Mouse (Mus musculus): ENCODE results near the gene Slc35c2. TPM values are rescaled to one million over a fixed set of nuclear protein-coding genes. Genes with fewer than 3 reads are reported as not detected.
A peak's percentile ranks its signal among the peaks of the same experiment; 100 is the strongest.

The Slc35c2 gene
- polyA plus RNA-seq, 1 experiment from 2014 or later: 72.8 TPM

- 69% methylated on average over 18 of the region's 18 CpGs for WGBS
- H3K36me3 ChIP-seq: no peaks in the 10 kb centered on the region
- H3K27me3 ChIP-seq (ENCODE audit: low read depth, poor library complexity, severe bottlenecking): peaks cover 85% of the 10 kb centered on the region
- no peak for DNase-seq (ENCODE audit: low spot score)
- peaks cover 69% of the 10 kb centered on the region for H3K4me1 ChIP-seq
- no peaks in the 10 kb centered on the region for H3K9me3 ChIP-seq (replicated peaks)
- peak overlapping the region; percentile 65; the same call in 1 of the 2 replicates for H3K27ac ChIP-seq (replicated peaks)
- H3K4me3 ChIP-seq: no peak overlapping the region
Measured at GRCm38 (mm10) chr2:165262274-165262990, 25.2 kb downstream of the Slc35c2 start.

GRCm38 (mm10) chr2:165259859-165260258 lies 27.8 kb downstream of the Slc35c2 start:
- Histone ChIP-seq H3K36me3 (no peaks in the 10 kb centered on the region), H3K9me3 (replicated peaks) (no peaks in the 10 kb centered on the region), H3K27me3 (ENCODE audit: low read depth, poor library complexity, severe bottlenecking) (peaks cover 91% of the 10 kb centered on the region), H3K27ac (replicated peaks) (0 out of 2 replicates have a peak overlapping the region, but pooled peaks have one; percentile 11), H3K4me1 (peaks cover 58% of the 10 kb centered on the region), H3K4me3 (no peak overlapping the region)
- 92% methylated on average over 8 of the region's 8 CpGs for WGBS
- no peak for DNase-seq (ENCODE audit: low spot score)

GRCm38 (mm10) chr2:165258321-165258720 lies 29.3 kb downstream of the Slc35c2 start:
- H3K4me1 ChIP-seq: peaks cover 61% of the 10 kb centered on the region
- H3K27ac ChIP-seq (replicated peaks): 0 out of 2 replicates have a peak overlapping the region, but pooled peaks have one; percentile 17
- DNase-seq (ENCODE audit: low spot score): no peak
- peaks cover 97% of the 10 kb centered on the region for H3K27me3 ChIP-seq (ENCODE audit: low read depth, poor library complexity, severe bottlenecking)
- H3K4me3 ChIP-seq: no peak overlapping the region
- 79% methylated on average over 6 of the region's 6 CpGs for WGBS
- no peaks in the 10 kb centered on the region for H3K9me3 ChIP-seq (replicated peaks)
- no peaks in the 10 kb centered on the region for H3K36me3 ChIP-seq

- Histone ChIP-seq H3K4me3 (no peak overlapping the region), H3K9me3 (replicated peaks) (no peaks in the 10 kb centered on the region), H3K4me1 (peaks cover 65% of the 10 kb centered on the region), H3K27me3 (ENCODE audit: low read depth, poor library complexity, severe bottlenecking) (peaks cover 97% of the 10 kb centered on the region), H3K36me3 (no peaks in the 10 kb centered on the region), H3K27ac (replicated peaks) (0 out of 2 replicates have a peak overlapping the region, but pooled peaks have one; percentile 29)
- no peak for DNase-seq (ENCODE audit: low spot score)
- 66% methylated on average over 11 of the region's 11 CpGs for WGBS
Measured at GRCm38 (mm10) chr2:165257151-165257834, 30.4 kb downstream of the Slc35c2 start.

- peaks cover 55% of the 10 kb centered on the region for H3K4me1 ChIP-seq
- H3K4me3 ChIP-seq: no peak overlapping the region
- peaks cover 94% of the 10 kb centered on the region for H3K27me3 ChIP-seq (ENCODE audit: low read depth, poor library complexity, severe bottlenecking)
- 72% methylated on average over 10 of the region's 10 CpGs for WGBS
- H3K36me3 ChIP-seq: no peaks in the 10 kb centered on the region
- H3K9me3 ChIP-seq (replicated peaks): no peaks in the 10 kb centered on the region
- no peak overlapping the region for H3K27ac ChIP-seq (replicated peaks)
- no peak for DNase-seq (ENCODE audit: low spot score)
Measured at GRCm38 (mm10) chr2:165256213-165256612, 31.5 kb downstream of the Slc35c2 start.

- DNase-seq (ENCODE audit: low spot score): peak; percentile 39
- Histone ChIP-seq H3K4me3 (peak overlapping the region; percentile 18), H3K4me1 (peaks cover 59% of the 10 kb centered on the region), H3K27ac (replicated peaks) (peak overlapping the region; percentile 73), H3K36me3 (no peaks in the 10 kb centered on the region), H3K9me3 (replicated peaks) (no peaks in the 10 kb centered on the region), H3K27me3 (ENCODE audit: low read depth, poor library complexity, severe bottlenecking) (peaks cover 92% of the 10 kb centered on the region)
- WGBS: 4% methylated on average over 10 of the region's 10 CpGs
Measured at GRCm38 (mm10) chr2:165253867-165254266, 33.8 kb downstream of the Slc35c2 start.

- 77% methylated on average over 8 of the region's 8 CpGs for WGBS
- DNase-seq (ENCODE audit: low spot score): no peak
- Histone ChIP-seq H3K9me3 (replicated peaks) (no peaks in the 10 kb centered on the region), H3K4me3 (no peak overlapping the region), H3K36me3 (no peaks in the 10 kb centered on the region), H3K4me1 (peaks cover 61% of the 10 kb centered on the region), H3K27ac (replicated peaks) (peak overlapping the region; percentile 73; the same call in 1 of the 2 replicates), H3K27me3 (ENCODE audit: low read depth, poor library complexity, severe bottlenecking) (peaks cover 92% of the 10 kb centered on the region)
Measured at GRCm38 (mm10) chr2:165253269-165253668, 34.4 kb downstream of the Slc35c2 start.

- Histone ChIP-seq H3K27ac (replicated peaks) (0 out of 2 replicates have a peak overlapping the region, but pooled peaks have one; percentile 30), H3K27me3 (ENCODE audit: low read depth, poor library complexity, severe bottlenecking) (peaks cover 93% of the 10 kb centered on the region), H3K4me3 (no peak overlapping the region), H3K36me3 (no peaks in the 10 kb centered on the region), H3K9me3 (replicated peaks) (no peaks in the 10 kb centered on the region), H3K4me1 (peaks cover 57% of the 10 kb centered on the region)
- WGBS: 60% methylated on average over 9 of the region's 9 CpGs
- no peak for DNase-seq (ENCODE audit: low spot score)
Measured at GRCm38 (mm10) chr2:165252801-165253200, 34.9 kb downstream of the Slc35c2 start.

- Histone ChIP-seq H3K9me3 (replicated peaks) (no peaks in the 10 kb centered on the region), H3K4me1 (peaks cover 57% of the 10 kb centered on the region), H3K4me3 (no peak overlapping the region), H3K27me3 (ENCODE audit: low read depth, poor library complexity, severe bottlenecking) (peaks cover 94% of the 10 kb centered on the region), H3K27ac (replicated peaks) (0 out of 2 replicates have a peak overlapping the region, but pooled peaks have one; percentile 30), H3K36me3 (no peaks in the 10 kb centered on the region)
- DNase-seq (ENCODE audit: low spot score): no peak
- 79% methylated on average over 8 of the region's 8 CpGs for WGBS
Measured at GRCm38 (mm10) chr2:165252381-165252780, 35.3 kb downstream of the Slc35c2 start.

- DNase-seq (ENCODE audit: low spot score): no peak
- no peaks in the 10 kb centered on the region for H3K36me3 ChIP-seq
- H3K4me1 ChIP-seq: peaks cover 66% of the 10 kb centered on the region
- H3K27me3 ChIP-seq (ENCODE audit: low read depth, poor library complexity, severe bottlenecking): peaks cover 94% of the 10 kb centered on the region
- no peak overlapping the region for H3K27ac ChIP-seq (replicated peaks)
- H3K4me3 ChIP-seq: no peak overlapping the region
- no peaks in the 10 kb centered on the region for H3K9me3 ChIP-seq (replicated peaks)
- WGBS: 71% methylated on average over 1 of the region's 1 CpGs
Measured at GRCm38 (mm10) chr2:165250903-165251302, 36.8 kb downstream of the Slc35c2 start.

GRCm38 (mm10) chr2:165248967-165249366 lies 38.7 kb downstream of the Slc35c2 start:
- Histone ChIP-seq H3K27ac (replicated peaks) (0 out of 2 replicates have a peak overlapping the region, but pooled peaks have one; percentile 13), H3K4me1 (peaks cover 62% of the 10 kb centered on the region), H3K27me3 (ENCODE audit: low read depth, poor library complexity, severe bottlenecking) (peaks cover 94% of the 10 kb centered on the region), H3K9me3 (replicated peaks) (no peaks in the 10 kb centered on the region), H3K36me3 (no peaks in the 10 kb centered on the region), H3K4me3 (no peak overlapping the region)
- no peak for DNase-seq (ENCODE audit: low spot score)
- 19% methylated on average over 3 of the region's 3 CpGs for WGBS

GRCm38 (mm10) chr2:165246349-165246748 lies 41.3 kb downstream of the Slc35c2 start:
- DNase-seq (ENCODE audit: low spot score): no peak
- no peaks in the 10 kb centered on the region for H3K9me3 ChIP-seq (replicated peaks)
- H3K27ac ChIP-seq (replicated peaks): no peak overlapping the region
- H3K36me3 ChIP-seq: no peaks in the 10 kb centered on the region
- H3K27me3 ChIP-seq (ENCODE audit: low read depth, poor library complexity, severe bottlenecking): peaks cover 96% of the 10 kb centered on the region
- WGBS: 11% methylated on average over 11 of the region's 11 CpGs
- no peak overlapping the region for H3K4me3 ChIP-seq
- peaks cover 60% of the 10 kb centered on the region for H3K4me1 ChIP-seq
